Mouse (Mus musculus) embryonic stem cell, embryonic (primary cell): ENCODE data around the gene Hmcn1.

Experiments used
- CTCF ChIA-PET, 4 experiments: fragments of 300-600 bp in 2 of 4; fragments of 350-600 bp in 2 of 4; sonication (Branson Sonifier 250); formaldehyde crosslinking; loops; one replicate each; lab custom pipeline; 2022; ENCODE audit warnings: inconsistent platforms in 2 of 4; lab: Charles Lee
- POLR2A ChIA-PET, 4 experiments: fragments of 300-600 bp in 2 of 4; fragments of 350-600 bp in 2 of 4; sonication (Branson Sonifier 250); formaldehyde crosslinking; loops; one replicate each; lab custom pipeline; 2022; ENCODE audit warnings: antibody characterized with exemption in 4 of 4, inconsistent platforms in 1 of 4; lab: Charles Lee

The Hmcn1 gene

GRCm38 (mm10) chr1:150920860-150921259 lies 72.4 kb downstream of the Hmcn1 start:
- ChIA-PET CTCF (interaction anchor here in 3 of 4 experiments (0.5 to 2.1 kb wide), 4 partner anchors 141 to 381 kb away, joined by 4 to 11 read pairs (median 8); no protein-coding TSS in a partner anchor), POLR2A (no interaction called here)

GRCm38 (mm10) chr1:150920276-150920675 lies 73.0 kb downstream of the Hmcn1 start:
- POLR2A ChIA-PET: no interaction called here

GRCm38 (mm10) chr1:150914936-150915335 lies 78.3 kb downstream of the Hmcn1 start:
- ChIA-PET CTCF (no interaction called here), POLR2A (no interaction called here)

More at GRCm38 (mm10) chr1:150920276-150920675, 73.0 kb downstream of the Hmcn1 start:
- CTCF ChIA-PET: interaction anchor here in 3 of 4 experiments (0.6 to 2.1 kb wide), 8 partner anchors 71 to 380 kb away, joined by 3 to 11 read pairs (median 6); no protein-coding TSS in a partner anchor

- POLR2A ChIA-PET: no interaction called here
- CTCF ChIA-PET: no interaction called here
Observed at GRCm38 (mm10) chr1:150913586-150914136, 79.6 kb downstream of the Hmcn1 start.

- POLR2A ChIA-PET: no interaction called here
- CTCF ChIA-PET: no interaction called here
Observed at GRCm38 (mm10) chr1:150909642-150910041, 83.6 kb downstream of the Hmcn1 start.

- ChIA-PET CTCF (no interaction called here), POLR2A (no interaction called here)
Observed at GRCm38 (mm10) chr1:150893677-150894188, 99.5 kb downstream of the Hmcn1 start.

GRCm38 (mm10) chr1:150890017-150890416 lies 103.2 kb downstream of the Hmcn1 start:
- CTCF ChIA-PET: no interaction called here
- POLR2A ChIA-PET: interaction anchor here in 1 of 4 experiments (0.6 kb wide), 2 partner anchors 443 to 1556 kb away, joined by 3 to 4 read pairs; no protein-coding TSS in a partner anchor

GRCm38 (mm10) chr1:150886267-150886666 lies 107.0 kb downstream of the Hmcn1 start:
- ChIA-PET POLR2A (interaction anchor here in 1 of 4 experiments (1.6 kb wide), 1 partner anchor 13 kb away, joined by 4 read pairs; no protein-coding TSS in a partner anchor), CTCF (no interaction called here)

- ChIA-PET CTCF (no interaction called here), POLR2A (no interaction called here)
Observed at GRCm38 (mm10) chr1:150878421-150878820, 114.8 kb downstream of the Hmcn1 start.

- ChIA-PET POLR2A (no interaction called here), CTCF (no interaction called here)
Observed at GRCm38 (mm10) chr1:150877920-150878319, 115.3 kb downstream of the Hmcn1 start.

- ChIA-PET CTCF (no interaction called here), POLR2A (no interaction called here)
Observed at GRCm38 (mm10) chr1:150874025-150874424, 119.2 kb downstream of the Hmcn1 start.

GRCm38 (mm10) chr1:150873231-150873630 lies 120.0 kb downstream of the Hmcn1 start:
- ChIA-PET CTCF (no interaction called here), POLR2A (no interaction called here)

GRCm38 (mm10) chr1:150872105-150872504 lies 121.1 kb downstream of the Hmcn1 start:
- POLR2A ChIA-PET: no interaction called here
- CTCF ChIA-PET: no interaction called here

- ChIA-PET POLR2A (no interaction called here), CTCF (no interaction called here)
Observed at GRCm38 (mm10) chr1:150869189-150869588, 124.0 kb downstream of the Hmcn1 start.

- POLR2A ChIA-PET: no interaction called here
- CTCF ChIA-PET: no interaction called here
Observed at GRCm38 (mm10) chr1:150866615-150867014, 126.6 kb downstream of the Hmcn1 start.

- POLR2A ChIA-PET: no interaction called here
- CTCF ChIA-PET: no interaction called here
Observed at GRCm38 (mm10) chr1:150857779-150858178, 135.5 kb downstream of the Hmcn1 start.

GRCm38 (mm10) chr1:150833448-150833847 lies 159.8 kb downstream of the Hmcn1 start:
- ChIA-PET POLR2A (no interaction called here), CTCF (no interaction called here)

GRCm38 (mm10) chr1:150829851-150830250 lies 163.4 kb downstream of the Hmcn1 start:
- ChIA-PET POLR2A (no interaction called here), CTCF (interaction anchor here in 1 of 4 experiments (0.9 kb wide), 1 partner anchor 176 kb away, joined by 3 read pairs; no protein-coding TSS in a partner anchor)

GRCm38 (mm10) chr1:150827169-150827568 lies 166.1 kb downstream of the Hmcn1 start:
- ChIA-PET POLR2A (no interaction called here), CTCF (no interaction called here)

GRCm38 (mm10) chr1:150824334-150825005 lies 168.8 kb downstream of the Hmcn1 start:
- ChIA-PET CTCF (no interaction called here), POLR2A (interaction anchor here in 1 of 4 experiments (1.4 kb wide), 1 partner anchor 16 kb away, joined by 3 read pairs; no protein-coding TSS in a partner anchor)
